ENCODE assay signal across 10 mouse cellular contexts in the genomic region with DNA sequence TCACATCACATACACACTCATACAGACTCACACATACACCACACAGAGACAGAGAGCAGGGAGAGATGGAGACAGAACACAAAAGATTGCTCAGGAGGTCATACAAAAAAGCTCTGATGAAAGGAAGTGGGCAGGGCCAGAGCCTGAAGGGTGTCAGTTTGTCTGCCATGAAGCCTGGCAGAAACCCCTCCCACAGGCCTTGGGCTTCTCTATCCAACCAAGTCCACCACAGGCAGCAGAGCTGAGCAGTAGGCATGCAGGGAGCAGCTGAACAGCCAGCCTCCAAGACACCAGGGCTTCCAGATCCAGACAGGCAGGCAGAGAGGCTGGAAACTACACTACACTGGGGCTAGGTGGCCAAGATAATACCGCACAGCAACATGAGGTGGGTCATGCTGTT. TPM values are rescaled to one million over a fixed set of nuclear protein-coding genes. Genes with fewer than 3 reads are reported as not detected.
DNase-seq lines count a peak whose midpoint lies in the region; ATAC-seq and TF ChIP-seq lines count a peak whose summit lies in the region.
"Had no signal": no experiment of that assay in that cellular context is flagged by ENCODE, and none has a peak within 500 bp of the region (broad histone marks: within the 10 kb centered on the region; RNA-seq: fewer than 3 reads in every experiment).

No protein-coding gene starts in this region.

- no peak overlapping the region for H3K9ac ChIP-seq in kidney, postnatal 0 days (ENCODE audit: low read depth, low read length)
- H3K9ac ChIP-seq in kidney, embryonic 14.5 days (ENCODE audit: low read depth, low read length) = no peak overlapping the region
- H3K9ac ChIP-seq in forebrain, embryonic 14.5 days (ENCODE audit: low read length) = 0 out of 2 replicates have a peak overlapping the region, but pooled peaks have one; percentile 13
- no peak overlapping the region; the same call in 1 of the 2 replicates for H3K9ac ChIP-seq in midbrain, embryonic 11.5 days (ENCODE audit: low read length)

- no peak for TF ChIP-seq CTCF in kidney, postnatal 0 days (IDR thresholded peaks at IDR 0.05; ENCODE audit: low read depth)

- H3K4me1 ChIP-seq in kidney, postnatal 0 days (replicated peaks; ENCODE audit: insufficient read depth, low read length) = peaks cover 15% of the 10 kb centered on the region; the same call in 1 of the 2 replicates
- peaks cover 24% of the 10 kb centered on the region for H3K4me1 ChIP-seq in kidney, embryonic 14.5 days (ENCODE audit: control insufficient read depth, insufficient read depth, low read length)
- H3K4me1 ChIP-seq in forebrain, embryonic 14.5 days (ENCODE audit: control insufficient read depth, insufficient read depth, low read length) = peaks cover 14% of the 10 kb centered on the region; the same call in 1 of the 2 replicates
- peaks cover 34% of the 10 kb centered on the region for H3K4me1 ChIP-seq in midbrain, embryonic 11.5 days (ENCODE audit: control insufficient read depth, insufficient read depth, low read length)

- ATAC-seq in kidney, postnatal 0 days (replicated peaks; ENCODE audit: low FRiP score, low read depth) = no peak
- no peak for ATAC-seq in kidney, embryonic 14.5 days (ENCODE audit: low FRiP score, low TSS enrichment)
- ATAC-seq in forebrain, embryonic 14.5 days = peak; percentile 45; the same call in 1 of the 2 replicates
- no peak for ATAC-seq in midbrain, embryonic 11.5 days (ENCODE audit: low FRiP score)

- no peaks in the 10 kb centered on the region for H3K27me3 ChIP-seq in kidney, postnatal 0 days (ENCODE audit: insufficient read depth, low read length)
- no peaks in the 10 kb centered on the region for H3K27me3 ChIP-seq in kidney, embryonic 14.5 days (ENCODE audit: control insufficient read depth, insufficient read depth, low read length)
- H3K27me3 ChIP-seq in forebrain, embryonic 14.5 days (replicated peaks; ENCODE audit: control insufficient read depth, insufficient read depth, low read length) = no peaks in the 10 kb centered on the region
- no peaks in the 10 kb centered on the region for H3K27me3 ChIP-seq in midbrain, embryonic 11.5 days (ENCODE audit: control insufficient read depth, insufficient read depth, low read length)

- no peak overlapping the region for H3K4me3 ChIP-seq in kidney, postnatal 0 days (replicated peaks; ENCODE audit: low read depth, low read length)
- no peak overlapping the region for H3K4me3 ChIP-seq in kidney, embryonic 14.5 days (ENCODE audit: low read length)
- no peak overlapping the region for H3K4me3 ChIP-seq in forebrain, embryonic 14.5 days (ENCODE audit: low read depth, low read length)
- no peak overlapping the region for H3K4me3 ChIP-seq in midbrain, embryonic 11.5 days (ENCODE audit: low read depth, low read length)

- H3K4me2 ChIP-seq in kidney, postnatal 0 days (ENCODE audit: low read length) = no peak overlapping the region
- no peak overlapping the region for H3K4me2 ChIP-seq in kidney, embryonic 14.5 days (replicated peaks; ENCODE audit: low read depth, low read length)
- no peak overlapping the region for H3K4me2 ChIP-seq in forebrain, embryonic 14.5 days (ENCODE audit: low read length)
- H3K4me2 ChIP-seq in midbrain, embryonic 11.5 days = no peak overlapping the region

- 78% methylated on average over 1 of the region's 1 CpGs for WGBS in kidney, postnatal 0 days
- 76% methylated on average over 1 of the region's 1 CpGs for WGBS in kidney, embryonic 14.5 days
- 67% methylated on average over 1 of the region's 1 CpGs for WGBS in forebrain, embryonic 14.5 days
- 93% methylated on average over 1 of the region's 1 CpGs for WGBS in midbrain, embryonic 11.5 days

- peaks cover 16% of the 10 kb centered on the region for H3K36me3 ChIP-seq in kidney, postnatal 0 days (ENCODE audit: insufficient read depth, low read length)
- H3K36me3 ChIP-seq in kidney, embryonic 14.5 days (ENCODE audit: control insufficient read depth, insufficient read depth, low read length) = peaks cover 24% of the 10 kb centered on the region
- H3K36me3 ChIP-seq in forebrain, embryonic 14.5 days (ENCODE audit: control insufficient read depth, insufficient read depth, low read length) = peaks cover 26% of the 10 kb centered on the region
- H3K36me3 ChIP-seq in midbrain, embryonic 11.5 days (ENCODE audit: control insufficient read depth, insufficient read depth, low read length) = peaks cover 11% of the 10 kb centered on the region

- peak; percentile 24 for DNase-seq in kidney, postnatal 0 days (ENCODE audit: low spot score)
- DNase-seq in adrenal gland, postnatal 36 days = peak; percentile 66 to 67
- DNase-seq in forebrain, embryonic 14.5 days (ENCODE audit: low spot score) = peak; percentile 56
- DNase-seq in midbrain, embryonic 11.5 days (ENCODE audit: low spot score, missing footprints) = no peak
- DNase-seq in cerebellum, postnatal 10 days = no peak
- DNase-seq in spleen, postnatal 14 days (ENCODE audit: low spot score in 2 of 2) = no peak
- no peak for DNase-seq in frontal cortex, postnatal 14 days (ENCODE audit: low spot score in 2 of 2)
- DNase-seq: heart, postnatal 36 days; lung, adult 18-20 months had no signal

- no peak overlapping the region for H3K27ac ChIP-seq in kidney, postnatal 0 days
- H3K27ac ChIP-seq in kidney, embryonic 14.5 days (ENCODE audit: low read depth, low read length) = no peak overlapping the region
- H3K27ac ChIP-seq in forebrain, embryonic 14.5 days (ENCODE audit: low read depth, low read length) = peak overlapping the region; percentile 55; the same call in 1 of the 2 replicates
- 0 out of 2 replicates have a peak overlapping the region, but pooled peaks have one; percentile 17 for H3K27ac ChIP-seq in midbrain, embryonic 11.5 days (ENCODE audit: low read depth, low read length)

- H3K9me3 ChIP-seq in kidney, postnatal 0 days (replicated peaks; ENCODE audit: low read length) = no peaks in the 10 kb centered on the region
- no peaks in the 10 kb centered on the region for H3K9me3 ChIP-seq in kidney, embryonic 14.5 days (ENCODE audit: control insufficient read depth, low read length)
- no peaks in the 10 kb centered on the region for H3K9me3 ChIP-seq in forebrain, embryonic 14.5 days (replicated peaks; ENCODE audit: control insufficient read depth, low read length)
- H3K9me3 ChIP-seq in midbrain, embryonic 11.5 days (ENCODE audit: control insufficient read depth, low read length) = no peaks in the 10 kb centered on the region

RNA-seq across cellular contexts. Expression of a gene that starts 54.6 kb away (rescaled TPM):
- 2,251 and 2,404 TPM in 2 replicates for polyA plus RNA-seq in kidney, postnatal 0 days (2015; fragmentation: Nextera tagmentation; extraction: Ambion mirVana)
- 2,303 and 2,603 TPM in 2 replicates for polyA plus RNA-seq in kidney, embryonic 14.5 days (2014; fragmentation: Nextera tagmentation; extraction: Ambion mirVana)
- 1,000 to 10,000 TPM; 1,356 to 1,461 TPM for total RNA-seq in adrenal gland, postnatal 36 days (2021)
- polyA plus RNA-seq in forebrain, embryonic 14.5 days (2014; fragmentation: Nextera tagmentation; extraction: Ambion mirVana) = 3,852 and 3,863 TPM in 2 replicates
- 2,965 and 3,081 TPM in 2 replicates for polyA plus RNA-seq in midbrain, embryonic 11.5 days (2014; fragmentation: Nextera tagmentation; extraction: Ambion mirVana)

Comparison
In these comparisons a context has a peak if more than half of its experiments do, and no peak if none do; other contexts are left out.
1. DNase-seq: peak in kidney, postnatal 0 days (single experiment), adrenal gland, postnatal 36 days (2 of 2) and forebrain, embryonic 14.5 days (single experiment); none in midbrain, embryonic 11.5 days (single experiment), cerebellum, postnatal 10 days (0 of 2), spleen, postnatal 14 days (0 of 2) and frontal cortex, postnatal 14 days (0 of 2).
2. H3K27ac ChIP-seq: peak in forebrain, embryonic 14.5 days (single experiment) and midbrain, embryonic 11.5 days (single experiment); none in kidney, postnatal 0 days (single experiment) and kidney, embryonic 14.5 days (single experiment).